Mouse (Mus musculus) adrenal gland, postnatal 4 days (tissue): Measurements from ENCODE around the gene Gm20877. TPM values are rescaled to one million over a fixed set of nuclear protein-coding genes. Genes with fewer than 3 reads are reported as not detected.
"Not testable (repeated sequence)": the region's sequence is repeated elsewhere in the genome, so short reads cannot be mapped to it uniquely, and the experiment has no call there.

Experiments used
- DNase-seq, 2 experiments: peaks; one replicate each; pipeline ENCODE4 v3.0.0; 2021 to 2022; ENCODE audit warnings: low spot score in 2 of 2, mixed read lengths in 2 of 2
- long read RNA-seq, 2 experiments: library from polyadenylated mRNA; stranded (forward); transcript quantifications; one replicate each; pipeline ENCODE4 v2.0.0; 2021
- total RNA-seq, 2 experiments: library from RNA; stranded (reverse); gene quantifications; 2 replicates each; pipeline ENCODE4 v1.2.3; 2021

The Gm20877 gene
- total RNA-seq: not detected
- long read RNA-seq, experiment 1: 0 reads
- long read RNA-seq, experiment 2: 0 reads

DNA sequence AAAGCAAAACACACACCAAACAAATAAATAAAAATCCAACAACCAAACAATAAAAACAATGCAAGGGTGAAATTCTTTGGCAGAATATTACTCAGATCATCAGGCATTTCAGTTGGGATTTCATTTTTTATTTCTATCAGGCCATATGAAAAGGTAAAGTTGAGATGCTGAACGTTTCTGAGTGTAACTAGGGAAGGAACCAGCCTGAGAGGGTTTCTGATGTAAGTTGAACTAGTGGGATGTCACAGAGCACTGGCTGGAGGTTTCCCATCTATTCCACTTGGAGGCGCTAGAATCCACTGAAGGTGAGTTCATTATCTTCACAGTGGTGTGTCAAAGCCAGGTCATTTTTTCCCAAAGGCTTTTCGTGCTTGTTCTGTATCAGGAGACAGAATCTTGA is at the start of gene Gm20877:
TSS of gene Gm20877 (plus strand) at position 301 of the 400 bp plus-strand sequence.
- DNase-seq: not testable (repeated sequence)
